Mouse (Mus musculus): ENCODE measurements around the gene Klhdc2. TPM values are rescaled to one million over a fixed set of nuclear protein-coding genes. Genes with fewer than 3 reads are reported as not detected.

The Klhdc2 gene
- total and polyA plus RNA-seq, 3 experiments, result 46.7 to 114 (median 93.1) TPM

GRCm38 (mm10) chr12:69304051-69304450 is 7.6 kb downstream of the Klhdc2 start:
- H3K4me1 ChIP-seq (ENCODE audit: control insufficient read depth, insufficient read depth, low read length), result peaks cover under 1% of the 10 kb centered on the region; the same call in 1 of the 2 replicates
- intact Hi-C loops (cut with DNase I), result no loop called here
- H3K27me3 ChIP-seq (ENCODE audit: control insufficient read depth, insufficient read depth, low read length), result no peaks in the 10 kb centered on the region
- WGBS, result 70% methylated on average over 2 of the region's 2 CpGs
- no peak for DNase-seq
- no peak overlapping the region for H3K4me3 ChIP-seq
- TF ChIP-seq CTCF (IDR thresholded peaks at IDR 0.05) (no peak), EP300 (IDR thresholded peaks at IDR 0.05; ENCODE audit: insufficient read depth, low read depth, low read length) (no peak), POLR2A (IDR thresholded peaks at IDR 0.05; ENCODE audit: insufficient read depth, low read depth, low read length) (no peak)
- H3K9ac ChIP-seq (ENCODE audit: low read depth, low read length), result no peak overlapping the region
- H3K27ac ChIP-seq, result no peak overlapping the region
- no peaks in the 10 kb centered on the region for H3K79me2 ChIP-seq (replicated peaks; ENCODE audit: control insufficient read depth, insufficient read depth, low read length)
- peaks cover 10% of the 10 kb centered on the region; the same call in 1 of the 2 replicates for H3K36me3 ChIP-seq (ENCODE audit: control insufficient read depth, insufficient read depth, low read length)

GRCm38 (mm10) chr12:69306333-69306732 is 9.9 kb downstream of the Klhdc2 start:
- Histone ChIP-seq H3K27ac (no peak overlapping the region), H3K36me3 (ENCODE audit: control insufficient read depth, insufficient read depth, low read length) (peaks cover 15% of the 10 kb centered on the region; the same call in 1 of the 2 replicates), H3K4me1 (ENCODE audit: control insufficient read depth, insufficient read depth, low read length) (no peaks in the 10 kb centered on the region), H3K9ac (ENCODE audit: low read depth, low read length) (no peak overlapping the region), H3K27me3 (ENCODE audit: control insufficient read depth, insufficient read depth, low read length) (no peaks in the 10 kb centered on the region), H3K79me2 (replicated peaks; ENCODE audit: control insufficient read depth, insufficient read depth, low read length) (no peaks in the 10 kb centered on the region), H3K4me3 (no peak overlapping the region)
- intact Hi-C loops (cut with DNase I), result no loop called here
- 91% methylated on average over 7 of the region's 7 CpGs for WGBS
- TF ChIP-seq POLR2A (IDR thresholded peaks at IDR 0.05; ENCODE audit: insufficient read depth, low read depth, low read length) (no peak), EP300 (IDR thresholded peaks at IDR 0.05; ENCODE audit: insufficient read depth, low read depth, low read length) (no peak), CTCF (IDR thresholded peaks at IDR 0.05) (no peak)
- no peak for DNase-seq

- no peaks in the 10 kb centered on the region for H3K79me2 ChIP-seq (replicated peaks; ENCODE audit: control insufficient read depth, insufficient read depth, low read length)
- WGBS, result 94% methylated on average over 4 of the region's 4 CpGs
- DNase-seq, result no peak
- H3K27me3 ChIP-seq (ENCODE audit: control insufficient read depth, insufficient read depth, low read length), result no peaks in the 10 kb centered on the region
- no peak overlapping the region for H3K27ac ChIP-seq
- H3K4me1 ChIP-seq (ENCODE audit: control insufficient read depth, insufficient read depth, low read length), result no peaks in the 10 kb centered on the region
- H3K36me3 ChIP-seq (ENCODE audit: control insufficient read depth, insufficient read depth, low read length), result peaks cover 15% of the 10 kb centered on the region; the same call in 1 of the 2 replicates
- intact Hi-C loops (cut with DNase I), result no loop called here
- H3K4me3 ChIP-seq, result no peak overlapping the region
- H3K9ac ChIP-seq (ENCODE audit: low read depth, low read length), result no peak overlapping the region
- no peak for TF ChIP-seq CTCF (IDR thresholded peaks at IDR 0.05)
These were observed 13.2 kb downstream of the Klhdc2 start for GRCm38 (mm10) chr12:69309659-69310058.

GRCm38 (mm10) chr12:69318431-69318830 is 21.9 kb downstream of the Klhdc2 start:
- no peaks in the 10 kb centered on the region for H3K27me3 ChIP-seq (ENCODE audit: control insufficient read depth, insufficient read depth, low read length)
- H3K79me2 ChIP-seq (replicated peaks; ENCODE audit: control insufficient read depth, insufficient read depth, low read length), result no peaks in the 10 kb centered on the region
- H3K36me3 ChIP-seq (ENCODE audit: control insufficient read depth, insufficient read depth, low read length), result peaks cover 8% of the 10 kb centered on the region
- intact Hi-C loops (cut with DNase I), result no loop called here
- H3K9ac ChIP-seq (ENCODE audit: low read depth, low read length), result no peak overlapping the region
- TF ChIP-seq CTCF (IDR thresholded peaks at IDR 0.05), result no peak
- no peak for TF ChIP-seq EP300 (IDR thresholded peaks at IDR 0.05; ENCODE audit: insufficient read depth, low read depth, low read length)
- no peak for TF ChIP-seq POLR2A (IDR thresholded peaks at IDR 0.05; ENCODE audit: insufficient read depth, low read depth, low read length)
- H3K4me3 ChIP-seq, result no peak overlapping the region
- no peak overlapping the region for H3K27ac ChIP-seq
- DNase-seq, result no peak
- H3K4me1 ChIP-seq (ENCODE audit: control insufficient read depth, insufficient read depth, low read length), result peaks cover 5% of the 10 kb centered on the region; the same call in 1 of the 2 replicates

- no peak overlapping the region for H3K9ac ChIP-seq (ENCODE audit: low read depth, low read length)
- no peaks in the 10 kb centered on the region for H3K27me3 ChIP-seq (ENCODE audit: control insufficient read depth, insufficient read depth, low read length)
- no peak overlapping the region for H3K27ac ChIP-seq
- intact Hi-C loops (cut with DNase I), result no loop called here
- no peak for DNase-seq
- TF ChIP-seq EP300 (IDR thresholded peaks at IDR 0.05; ENCODE audit: insufficient read depth, low read depth, low read length), result no peak
- TF ChIP-seq POLR2A (IDR thresholded peaks at IDR 0.05; ENCODE audit: insufficient read depth, low read depth, low read length), result no peak
- no peak for TF ChIP-seq CTCF (IDR thresholded peaks at IDR 0.05)
- H3K79me2 ChIP-seq (replicated peaks; ENCODE audit: control insufficient read depth, insufficient read depth, low read length), result no peaks in the 10 kb centered on the region
- H3K36me3 ChIP-seq (ENCODE audit: control insufficient read depth, insufficient read depth, low read length), result peaks cover 5% of the 10 kb centered on the region
- no peak overlapping the region for H3K4me3 ChIP-seq
- no peaks in the 10 kb centered on the region for H3K4me1 ChIP-seq (ENCODE audit: control insufficient read depth, insufficient read depth, low read length)
- WGBS, result 91% methylated on average over 3 of the region's 3 CpGs
These were observed 34.7 kb downstream of the Klhdc2 start for GRCm38 (mm10) chr12:69331187-69331586.

GRCm38 (mm10) chr12:69332147-69332546 is 35.7 kb downstream of the Klhdc2 start:
- TF ChIP-seq EP300 (IDR thresholded peaks at IDR 0.05; ENCODE audit: insufficient read depth, low read depth, low read length) (no peak), POLR2A (IDR thresholded peaks at IDR 0.05; ENCODE audit: insufficient read depth, low read depth, low read length) (no peak), CTCF (IDR thresholded peaks at IDR 0.05) (no peak)
- intact Hi-C loops (cut with DNase I), result no loop called here
- no peak for DNase-seq
- no peaks in the 10 kb centered on the region for H3K4me1 ChIP-seq (ENCODE audit: control insufficient read depth, insufficient read depth, low read length)
- H3K79me2 ChIP-seq (replicated peaks; ENCODE audit: control insufficient read depth, insufficient read depth, low read length), result no peaks in the 10 kb centered on the region
- no peak overlapping the region for H3K27ac ChIP-seq
- no peaks in the 10 kb centered on the region for H3K27me3 ChIP-seq (ENCODE audit: control insufficient read depth, insufficient read depth, low read length)
- peaks cover 5% of the 10 kb centered on the region for H3K36me3 ChIP-seq (ENCODE audit: control insufficient read depth, insufficient read depth, low read length)
- WGBS, result 55% methylated on average over 1 of the region's 1 CpGs
- H3K4me3 ChIP-seq, result no peak overlapping the region
- no peak overlapping the region for H3K9ac ChIP-seq (ENCODE audit: low read depth, low read length)
